Mouse (Mus musculus): ENCODE measurements at regions not wholly inside any gene's neighbourhood (a gene's known extent, or its start where the extent isn't known, plus 50 kb on each side); places are given as distances from the start of the nearest gene placed in this dataset.

GRCm38 (mm10) chr14:29784506-29784905 lies 62.8 kb upstream of the Cacna2d3 start:
- no peak for DNase-seq

DNA sequence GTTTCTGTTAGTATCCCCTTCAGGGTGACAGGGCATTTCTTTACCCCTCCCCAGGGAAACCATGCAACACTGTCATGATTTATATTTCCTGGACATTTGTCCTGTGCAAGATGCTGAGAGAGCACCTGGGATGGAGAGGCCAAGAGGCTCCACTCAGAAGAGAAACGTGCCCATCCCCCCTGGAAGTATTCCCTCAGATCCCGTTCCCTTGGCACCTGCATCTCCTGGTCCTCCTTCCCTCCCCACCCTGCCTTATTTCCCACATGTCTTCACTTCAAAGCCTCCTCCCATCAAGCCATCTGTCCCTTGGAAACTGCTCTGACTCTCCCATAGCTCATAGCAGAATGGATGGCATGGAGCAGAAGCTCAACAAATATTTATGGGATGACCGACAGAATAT lies 64.8 kb upstream of the Cacna2d3 start:
- no peak for DNase-seq

DNA sequence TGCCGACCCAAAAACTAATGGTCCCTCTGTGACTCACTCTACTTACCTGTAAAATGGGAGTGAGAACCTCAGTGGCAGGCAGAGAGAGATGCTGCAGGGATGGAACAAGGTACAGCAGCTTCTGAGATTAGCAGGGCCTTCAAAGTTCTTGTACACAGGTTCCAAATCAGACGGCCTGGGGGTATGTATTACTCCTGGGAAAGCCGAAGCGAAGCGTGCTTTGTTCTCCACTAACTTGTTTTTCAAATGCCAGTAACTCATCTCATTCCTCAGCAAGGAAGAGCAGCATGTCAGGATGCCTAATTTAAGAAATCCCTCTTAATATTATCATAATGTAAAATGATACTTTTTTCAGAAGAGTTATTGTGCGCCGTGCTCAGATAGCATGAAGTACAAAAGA lies 66.1 kb upstream of the Cacna2d3 start:
- no peak for DNase-seq

GRCm38 (mm10) chr14:29788351-29788750 lies 66.7 kb upstream of the Cacna2d3 start:
- no peak for DNase-seq

- no peak for DNase-seq
Observed at GRCm38 (mm10) chr14:29795325-29795724, 73.7 kb upstream of the Cacna2d3 start.

GRCm38 (mm10) chr14:29796396-29796795 lies 74.7 kb upstream of the Cacna2d3 start:
- no peak for DNase-seq

GRCm38 (mm10) chr14:29799852-29800251 lies 78.2 kb upstream of the Cacna2d3 start:
- DNase-seq: no peak

DNA sequence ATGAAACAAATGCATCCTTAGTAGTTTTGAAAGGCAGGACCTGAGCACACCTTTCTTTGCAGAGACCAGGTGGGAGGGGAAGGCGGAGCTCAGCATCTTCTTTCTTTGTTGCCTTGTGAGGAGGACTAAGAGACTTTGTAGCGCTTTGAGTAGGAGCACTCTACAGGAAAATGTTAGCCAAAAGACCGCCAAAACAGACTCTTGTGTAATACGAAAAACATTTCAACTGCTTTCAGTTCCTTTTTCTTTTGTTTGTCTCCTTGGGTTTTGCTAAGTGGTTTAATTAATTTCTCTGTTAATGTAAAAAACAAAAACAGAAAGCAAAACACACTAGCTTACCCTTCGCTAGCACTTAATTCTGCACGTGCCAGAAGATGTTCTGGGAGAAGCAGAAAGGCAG lies 83.6 kb upstream of the Cacna2d3 start:
- DNase-seq: no peak

DNA sequence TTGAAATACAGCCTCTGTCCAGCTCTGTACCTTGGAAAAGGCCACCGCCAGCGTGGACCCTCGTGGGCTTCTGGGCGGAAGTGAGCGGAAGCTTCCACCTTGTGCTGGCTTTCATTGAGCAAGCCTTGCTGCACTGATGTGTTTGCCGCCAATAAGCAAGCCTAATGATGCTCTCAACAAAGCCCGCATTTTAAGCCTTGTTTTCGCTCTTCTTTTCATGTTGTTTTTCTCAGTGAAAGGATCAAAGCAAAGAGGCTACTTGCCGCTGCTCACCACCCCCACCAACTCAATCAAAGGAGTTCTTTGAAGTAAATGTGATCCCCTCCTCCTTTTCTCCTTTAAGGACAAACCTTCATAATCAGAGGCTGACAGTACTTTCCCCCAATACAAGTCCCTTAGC lies 86.2 kb upstream of the Cacna2d3 start:
- DNase-seq: no peak

- DNase-seq: peak; percentile 38 to 40
Observed at GRCm38 (mm10) chr14:29814626-29815025, 93.0 kb upstream of the Cacna2d3 start.

DNA sequence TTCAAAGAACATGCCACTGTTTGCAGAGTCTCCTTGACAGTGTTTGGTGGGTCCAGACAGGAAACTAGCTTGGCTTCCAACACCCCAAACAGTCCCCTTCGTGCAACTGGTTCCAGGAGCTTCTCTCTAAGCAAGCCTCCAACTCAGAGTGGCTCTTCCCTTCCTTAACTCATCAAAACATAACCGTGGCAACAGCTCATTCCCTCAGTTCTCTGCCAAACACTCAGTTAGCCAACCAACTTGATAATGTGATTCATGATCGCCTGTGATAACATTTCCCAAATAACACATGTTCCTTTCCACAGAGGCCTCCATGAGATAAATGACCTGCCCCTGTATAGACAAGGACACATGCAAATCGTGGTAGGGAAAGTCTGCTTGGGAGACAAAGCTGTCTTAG lies 95.9 kb upstream of the Cacna2d3 start:
- DNase-seq: no peak

DNA sequence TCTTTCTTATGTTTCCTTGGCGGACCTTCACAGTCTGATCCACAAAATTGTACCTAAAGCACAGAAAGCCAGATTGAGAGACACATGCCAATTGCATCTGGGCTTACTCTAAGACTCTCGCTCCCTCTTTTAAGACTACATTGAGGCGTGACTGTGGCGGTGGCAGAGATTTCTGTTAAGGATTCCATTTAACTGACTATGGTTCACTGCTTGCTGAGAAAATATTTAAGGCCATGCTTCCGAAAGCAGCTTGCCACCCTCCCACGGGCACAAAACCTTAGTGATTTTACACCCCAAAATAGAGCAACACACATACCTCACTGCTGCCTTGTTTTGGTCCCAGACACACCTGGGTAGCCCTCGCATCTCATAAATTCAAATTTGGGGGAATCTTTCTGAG lies 96.6 kb upstream of the Cacna2d3 start:
- DNase-seq: no peak

- DNase-seq: no peak
Observed at GRCm38 (mm10) chr14:29818751-29819150, 97.1 kb upstream of the Cacna2d3 start.

GRCm38 (mm10) chr14:29837063-29837462 lies 115.4 kb upstream of the Cacna2d3 start:
- peak; percentile 63 to 72 for DNase-seq

GRCm38 (mm10) chr14:29839576-29839975 lies 117.9 kb upstream of the Cacna2d3 start:
- no peak for DNase-seq

GRCm38 (mm10) chr14:29841361-29842117 lies 119.9 kb upstream of the Cacna2d3 start:
- DNase-seq: no peak

DNA sequence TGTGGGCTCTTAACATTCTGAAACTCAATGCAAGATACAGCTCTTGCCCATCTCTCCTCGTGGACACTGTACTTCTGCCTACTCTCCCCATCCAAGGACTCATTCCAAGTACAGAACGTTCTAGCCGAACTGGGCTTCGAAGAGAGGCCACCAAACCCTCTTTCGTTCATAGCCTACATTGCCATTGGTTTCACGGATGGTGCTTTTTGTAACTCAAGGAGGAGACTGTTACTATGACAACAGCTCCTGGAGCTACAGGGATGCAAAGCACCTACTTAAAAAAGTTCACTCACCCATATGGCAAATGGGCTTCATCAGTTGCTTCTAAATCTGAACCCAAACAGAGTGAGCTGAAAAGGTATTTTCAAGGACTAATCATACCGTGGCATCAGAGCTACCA lies 120.4 kb upstream of the Selenok start:
- no peak for DNase-seq

GRCm38 (mm10) chr14:29851286-29851685 lies 116.8 kb upstream of the Selenok start:
- no peak for DNase-seq

DNA sequence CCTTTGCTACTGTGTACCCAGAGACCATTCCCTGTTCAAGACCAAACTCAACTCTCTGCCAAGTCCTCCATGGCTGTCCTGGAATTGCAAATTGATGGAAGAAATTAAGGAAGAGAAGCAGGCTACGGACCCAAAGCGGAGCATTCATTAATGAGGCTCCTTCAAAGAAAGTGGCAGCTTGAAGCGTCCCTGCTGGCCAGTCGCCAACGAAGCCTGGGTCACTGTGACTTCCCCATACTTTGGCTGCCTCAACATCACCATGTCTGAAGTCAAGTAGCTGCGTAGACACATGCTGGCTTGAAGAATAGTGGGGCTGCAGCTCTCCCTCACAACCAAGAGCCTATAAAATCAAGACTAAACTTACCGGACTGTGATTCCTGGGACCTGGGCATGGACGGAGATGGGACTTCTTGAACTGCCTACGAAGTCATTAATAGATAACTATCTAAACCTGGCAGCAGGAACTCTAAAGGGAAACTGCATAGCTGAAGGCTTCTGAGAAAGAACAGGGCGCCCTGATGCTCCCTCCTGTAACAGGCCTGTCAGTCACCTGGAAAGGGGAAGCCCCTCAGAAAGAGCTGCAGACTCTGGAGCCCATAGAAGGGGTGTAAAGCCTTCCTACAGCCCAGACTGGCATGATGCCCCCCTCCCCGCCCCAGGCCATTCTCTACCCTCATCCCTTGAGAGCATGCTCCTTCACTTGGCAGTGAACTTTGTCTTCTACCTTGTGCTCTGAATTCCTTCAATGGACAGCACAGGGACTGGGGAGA lies 116.0 kb upstream of the Selenok start:
- peak; percentile 65 to 75 for DNase-seq

DNA sequence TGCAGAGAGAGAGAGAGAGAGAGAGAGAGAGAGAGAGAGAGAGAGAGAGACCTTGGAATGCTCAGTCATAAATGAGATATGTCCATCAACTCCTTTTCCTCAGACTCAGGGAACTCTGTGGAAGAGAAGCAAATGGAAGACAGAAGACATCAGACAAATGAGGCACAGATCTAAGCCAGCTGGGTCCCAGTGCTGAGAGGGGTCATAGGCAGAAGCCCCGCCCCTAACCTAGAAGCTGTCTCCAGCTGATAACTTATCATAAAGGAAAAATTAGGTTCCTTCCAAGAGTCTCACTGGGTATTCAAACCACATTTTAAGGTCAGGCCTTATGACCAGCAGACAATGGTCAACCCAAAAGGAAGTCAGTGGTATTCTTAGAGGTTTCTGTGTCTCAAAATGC lies 106.1 kb upstream of the Selenok start:
- peak in 1 of 2 experiments; percentile 24 for DNase-seq

DNA sequence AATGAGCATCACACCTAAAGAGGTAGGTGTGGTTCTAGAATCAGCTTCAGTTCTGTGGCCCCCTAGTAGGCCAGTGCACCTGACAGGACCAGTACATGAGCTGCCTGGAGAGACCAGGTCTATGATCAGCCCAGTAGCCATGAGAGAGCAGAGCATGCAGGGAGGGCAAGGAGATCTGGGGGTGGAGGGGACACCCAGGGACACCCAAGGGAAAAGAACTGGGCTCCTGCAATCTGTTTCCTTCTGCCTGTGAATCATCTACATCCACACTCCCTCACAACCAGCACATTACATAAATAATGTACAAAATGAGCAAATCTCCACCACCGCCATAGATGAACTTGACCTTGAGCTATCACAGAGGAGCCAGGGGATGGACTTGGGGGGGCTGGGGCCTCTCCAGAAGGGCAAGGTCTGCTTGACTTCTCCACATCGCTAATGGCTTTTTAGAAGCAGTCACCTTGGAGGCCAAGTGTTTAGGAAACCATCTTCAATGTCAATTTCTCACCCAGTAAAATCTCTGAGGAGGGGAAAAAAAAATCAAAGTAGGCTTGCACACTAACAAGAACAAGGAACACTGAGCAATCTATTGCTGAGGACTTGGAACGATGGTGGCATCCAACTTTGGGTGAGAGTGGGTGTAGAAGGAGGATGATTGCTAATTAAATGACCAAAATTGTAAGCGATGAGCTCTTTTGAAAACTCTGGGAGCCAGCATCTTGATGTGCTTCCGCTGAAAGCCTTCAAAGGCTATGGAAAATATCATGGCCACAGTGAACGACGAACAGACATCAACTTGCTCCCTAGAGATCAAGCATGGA lies 101.4 kb upstream of the Selenok start:
- DNase-seq: peak in 1 of 2 experiments; percentile 19

DNA sequence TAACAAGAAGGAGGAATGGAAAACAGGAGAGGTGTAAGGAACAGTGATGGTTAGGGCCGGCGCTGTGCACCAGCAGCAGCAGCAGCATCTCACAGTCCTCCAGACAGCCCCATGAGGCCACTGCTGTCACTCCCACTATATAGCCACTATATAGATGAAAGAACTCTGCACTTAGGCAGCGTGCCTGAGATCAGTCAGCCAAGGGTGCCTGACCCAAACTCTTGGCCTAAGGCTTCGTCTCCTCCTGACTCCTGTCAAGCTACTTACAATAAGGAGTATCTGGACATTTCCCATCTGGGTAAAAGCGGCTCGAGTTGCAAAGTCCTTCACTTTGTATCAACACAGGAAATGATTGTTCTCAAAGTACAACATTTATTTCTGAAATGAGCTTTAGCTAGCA lies 100.8 kb upstream of the Selenok start:
- DNase-seq: peak; percentile 81 to 85

- DNase-seq: peak in 1 of 2 experiments; percentile 40
Observed at GRCm38 (mm10) chr14:29869930-29870329, 98.2 kb upstream of the Selenok start.
